ENCODE assay signal across 7 mouse cellular contexts in the genomic region with DNA sequence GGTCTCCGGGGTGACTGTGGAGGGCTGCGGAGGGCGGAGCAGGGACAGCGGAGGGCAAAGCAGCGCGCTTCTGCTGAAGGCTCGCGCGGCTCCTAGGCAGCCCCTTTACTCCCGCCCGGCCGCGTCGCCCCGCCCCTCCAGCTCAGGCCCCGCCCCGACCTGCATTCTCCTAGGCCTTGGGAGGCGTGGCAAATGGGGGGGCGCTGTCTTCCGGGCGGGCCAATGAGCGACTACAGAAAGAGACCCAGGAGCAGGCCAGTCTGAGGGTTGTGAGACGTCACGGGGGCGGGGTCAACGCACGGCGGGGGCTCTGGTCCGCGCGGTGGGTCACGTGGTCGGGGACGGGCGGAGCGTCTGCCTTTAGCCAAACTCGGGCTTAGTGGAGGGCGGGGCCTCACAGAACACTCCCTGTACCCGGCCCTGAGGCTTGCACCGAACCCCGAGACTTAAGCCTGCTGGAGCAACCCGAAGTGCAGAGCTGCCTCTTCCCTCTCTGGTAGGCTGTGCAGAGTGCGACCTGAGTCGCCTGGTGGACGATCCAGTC. TPM values are rescaled to one million over a fixed set of nuclear protein-coding genes. Genes with fewer than 3 reads are reported as not detected.
DNase-seq lines count a peak whose midpoint lies in the region; ATAC-seq and TF ChIP-seq lines count a peak whose summit lies in the region.

A gene (minus strand): TSS at position 276 of the 544 bp plus-strand sequence.

- no peaks in the 10 kb centered on the region for H3K4me1 ChIP-seq in embryonic facial prominence, embryonic 10.5 days
- H3K4me1 ChIP-seq in intestine, postnatal 0 days (replicated peaks; ENCODE audit: control insufficient read depth, insufficient read depth, low read length): no peaks in the 10 kb centered on the region
- no peaks in the 10 kb centered on the region for H3K4me1 ChIP-seq in midbrain, embryonic 12.5 days
- peaks cover 3% of the 10 kb centered on the region; the same call in 1 of the 2 replicates for H3K4me1 ChIP-seq in small intestine, adult 2 months (ENCODE audit: control insufficient read depth, insufficient read depth, insufficient read length, low read length)

- peak within 1 kb of the TSS; percentile 87 for H3K27ac ChIP-seq in embryonic facial prominence, embryonic 10.5 days (replicated peaks)
- peak within 1 kb of the TSS; percentile 78 for H3K27ac ChIP-seq in intestine, postnatal 0 days (ENCODE audit: low read depth, low read length)
- peak within 1 kb of the TSS; percentile 84 for H3K27ac ChIP-seq in midbrain, embryonic 12.5 days (replicated peaks)
- H3K27ac ChIP-seq in small intestine, adult 2 months (ENCODE audit: insufficient read depth, low read depth, low read length): peak within 1 kb of the TSS; percentile 94

- H3K36me3 ChIP-seq in embryonic facial prominence, embryonic 10.5 days (replicated peaks): no peaks in the 10 kb centered on the region
- H3K36me3 ChIP-seq in intestine, postnatal 0 days (ENCODE audit: control insufficient read depth, insufficient read depth): no peaks in the 10 kb centered on the region
- H3K36me3 ChIP-seq in midbrain, embryonic 12.5 days: no peaks in the 10 kb centered on the region
- H3K36me3 ChIP-seq in small intestine, adult 2 months (ENCODE audit: control insufficient read depth, insufficient read depth, low read length): no peaks in the 10 kb centered on the region

- H3K4me3 ChIP-seq in embryonic facial prominence, embryonic 10.5 days: peak within 1 kb of the TSS; percentile 61
- H3K4me3 ChIP-seq in intestine, postnatal 0 days (ENCODE audit: low read depth, low read length): peak within 1 kb of the TSS; percentile 56
- peak within 1 kb of the TSS; percentile 49 for H3K4me3 ChIP-seq in midbrain, embryonic 12.5 days
- peak within 1 kb of the TSS; percentile 99 for H3K4me3 ChIP-seq in small intestine, adult 2 months (ENCODE audit: low read depth, low read length)

- H3K9ac ChIP-seq in intestine, postnatal 0 days (ENCODE audit: low read depth, low read length): peak within 1 kb of the TSS; percentile 66
- H3K9ac ChIP-seq in midbrain, embryonic 12.5 days (replicated peaks): peak within 1 kb of the TSS; percentile 53

- H3K27me3 ChIP-seq in embryonic facial prominence, embryonic 10.5 days (replicated peaks; ENCODE audit: low read depth, poor library complexity, severe bottlenecking): peaks cover 5% of the 10 kb centered on the region; the same call in 1 of the 2 replicates
- H3K27me3 ChIP-seq in intestine, postnatal 0 days (replicated peaks; ENCODE audit: control insufficient read depth, insufficient read depth, low read length): no peaks in the 10 kb centered on the region
- no peaks in the 10 kb centered on the region for H3K27me3 ChIP-seq in midbrain, embryonic 12.5 days
- no peaks in the 10 kb centered on the region for H3K27me3 ChIP-seq in small intestine, adult 2 months (ENCODE audit: control insufficient read depth, insufficient read depth, low read length)

- peak; percentile 95 for ATAC-seq in intestine, postnatal 0 days
- peak; percentile 99 for ATAC-seq in midbrain, embryonic 12.5 days (ENCODE audit: low FRiP score, low read depth)

- no peak; the same call in none of the 2 replicates for TF ChIP-seq CTCF in intestine, postnatal 0 days (IDR thresholded peaks at IDR 0.05; ENCODE audit: low read depth)
- TF ChIP-seq CTCF in small intestine, adult 2 months (IDR thresholded peaks at IDR 0.05; ENCODE audit: extremely low read depth, insufficient read length, insufficient replicate concordance, low read depth, low read length): no peak

- H3K4me2 ChIP-seq in intestine, postnatal 0 days (replicated peaks; ENCODE audit: low read depth): peak within 1 kb of the TSS; percentile 68
- H3K4me2 ChIP-seq in midbrain, embryonic 12.5 days (replicated peaks): peak within 1 kb of the TSS; percentile 57

- intact Hi-C loops in left cerebral cortex, postnatal 4 days (cut with DNase I): no loop called here

- 20% methylated on average over 44 of the region's 45 CpGs for WGBS in embryonic facial prominence, embryonic 10.5 days
- 12% methylated on average over 37 of the region's 45 CpGs for WGBS in intestine, postnatal 0 days
- 22% methylated on average over 39 of the region's 45 CpGs for WGBS in midbrain, embryonic 12.5 days
- 12% methylated on average over 32 of the region's 45 CpGs for whole genome bisulfite sequencing in small intestine, adult 2 months

- peak; percentile 62 for TF ChIP-seq POLR2A in small intestine, adult 2 months (IDR thresholded peaks at IDR 0.05; ENCODE audit: low read depth, low read length)

- peak; percentile 96 for DNase-seq in adrenal gland, postnatal 10 days
- DNase-seq in embryonic facial prominence, embryonic 10.5 days (ENCODE audit: low spot score): peak; percentile 96
- no peak for DNase-seq in gonadal fat pad, adult 2 months (ENCODE audit: low read depth)
- DNase-seq in left cerebral cortex, postnatal 4 days: peak; percentile 97

- no peaks in the 10 kb centered on the region for H3K9me3 ChIP-seq in embryonic facial prominence, embryonic 10.5 days
- no peaks in the 10 kb centered on the region for H3K9me3 ChIP-seq in intestine, postnatal 0 days (ENCODE audit: control insufficient read depth)
- H3K9me3 ChIP-seq in midbrain, embryonic 12.5 days: no peaks in the 10 kb centered on the region

RNA-seq across cellular contexts. Expression of the gene that starts here (rescaled TPM):
- total RNA-seq in adrenal gland, postnatal 10 days (2021): 100 to 1,000 TPM in 1 of 2 experiments, 10 to 100 TPM in 1; 93.0 to 113 TPM
- polyA plus RNA-seq in embryonic facial prominence, embryonic 10.5 days (2016; fragmentation: Nextera tagmentation; extraction: Ambion mirVana): 6.7 and 7.2 TPM in 2 replicates
- 19.0 and 28.6 TPM in 2 replicates for polyA plus RNA-seq in gonadal fat pad, adult 2 months (2012; rRNA removed)
- polyA plus RNA-seq in intestine, postnatal 0 days (2015; fragmentation: Nextera tagmentation; extraction: Ambion mirVana): 78.9 and 83.3 TPM in 2 replicates
- total RNA-seq in left cerebral cortex, postnatal 4 days (2021): 10 to 100 TPM; 18.0 to 20.2 TPM
- polyA plus RNA-seq in midbrain, embryonic 12.5 days (2016; fragmentation: Nextera tagmentation; extraction: Ambion mirVana): 7.6 TPM in 2 replicates
- polyA plus RNA-seq in small intestine, adult 2 months (2012; rRNA removed): 1.8 and 11.9 TPM in 2 replicates

Comparison
In these comparisons a context has a peak if more than half of its experiments do, and no peak if none do; other contexts are left out.
1. RNA of the gene that starts here (total RNA-seq): 93.0 to 113 TPM in adrenal gland, postnatal 10 days; 18.0 to 20.2 TPM in left cerebral cortex, postnatal 4 days; every median in the first group is over 4 times any median in the second.
2. H3K4me3 ChIP-seq: peak in every context shown above with its lines; median percentile 99 in small intestine, adult 2 months; 61 in embryonic facial prominence, embryonic 10.5 days; 56 in intestine, postnatal 0 days; 49 in midbrain, embryonic 12.5 days.
3. Peak in every context shown above with its lines, with median percentiles within 50 percentile points of each other: H3K27ac ChIP-seq.